Mouse (Mus musculus) liver, postnatal 0 days (tissue): ENCODE measurements around the gene Lsm6. TPM values are rescaled to one million over a fixed set of nuclear protein-coding genes. Genes with fewer than 3 reads are reported as not detected.

ENCODE experiments used
- ATAC-seq: fragments of 200-750 bp; cut with Nextera tagmentation; 2 replicates; pipeline ENCODE4 v1.8.0; 2017; ENCODE audit warnings: mild to moderate bottlenecking, moderate library complexity
- DNase-seq: peaks from one replicate; pipeline ENCODE4 v3.0.0-alpha.2; 2016
- H3K27ac ChIP-seq: fragments of 300-500 bp; sonication (generic); 2 replicates; pipeline ENCODE4 v1.5.1; 2014; ENCODE audit warnings: antibody characterized with exemption, moderate library complexity, mild to moderate bottlenecking, low read depth
- H3K27me3 ChIP-seq: fragments of 300-500 bp; sonication (generic); 2 replicates; pipeline ENCODE4 v1.6.1; 2014; ENCODE audit warnings: low read length, control low read depth, mixed read lengths; ENCODE audit not compliant: insufficient read depth
- H3K36me3 ChIP-seq: fragments of 300-500 bp; sonication (generic); replicated peaks from 2 replicates; pipeline ENCODE4 v1.6.1; 2014; ENCODE audit warnings: mild to moderate bottlenecking, control low read depth, low read length, moderate library complexity, mixed read lengths; ENCODE audit not compliant: insufficient read depth
- H3K4me1 ChIP-seq: fragments of 300-500 bp; sonication (generic); 2 replicates; pipeline ENCODE4 v1.6.1; 2014; ENCODE audit warnings: antibody characterized with exemption, mild to moderate bottlenecking, control low read depth; ENCODE audit not compliant: insufficient read depth
- H3K4me2 ChIP-seq: fragments of 300-500 bp; sonication (generic); 2 replicates; pipeline ENCODE4 v1.6.1; 2014; ENCODE audit warnings: low read depth, mild to moderate bottlenecking, low read length, moderate library complexity, mixed read lengths
- H3K4me3 ChIP-seq: fragments of 300-500 bp; sonication (generic); 2 replicates; pipeline ENCODE4 v1.5.1; 2014; ENCODE audit warnings: low read depth, low read length
- H3K9ac ChIP-seq: fragments of 300-500 bp; sonication (generic); replicated peaks from 2 replicates; pipeline ENCODE4 v1.6.1; 2014; ENCODE audit warnings: mild to moderate bottlenecking, moderate library complexity
- H3K9me3 ChIP-seq: fragments of 300-500 bp; sonication (generic); 2 replicates; pipeline ENCODE4 v1.6.1; 2016; ENCODE audit warnings: mild to moderate bottlenecking, control low read depth, low read length, mixed read lengths
- CTCF ChIP-seq: sonication (generic); IDR thresholded peaks from 2 replicates; pipeline ENCODE4 v1.5.1; 2016; ENCODE audit warnings: antibody characterized with exemption, low read depth
- EP300 ChIP-seq: IDR thresholded peaks from 2 replicates; pipeline ENCODE4 v1.6.1; 2016; ENCODE audit warnings: antibody characterized with exemption, low read depth, mild to moderate bottlenecking
- WGBS: fragments of 180-500 bp; shearing (Covaris S2); extraction: QIAGEN DNeasy Blood & Tissue Kit; methylation state at CpG from one replicate; pipeline ENCODE4 v1.1.7; 2014; ENCODE audit not compliant: insufficient replicate concordance; 5-methylcytosine and 5-hydroxymethylcytosine counted together
- polyA plus RNA-seq: library from polyadenylated mRNA; unstranded; fragments of >200 nt; fragmentation: Nextera tagmentation; extraction: Ambion mirVana; gene quantifications from 2 replicates; pipeline ENCODE4 v1.2.1, GENCODE M21; 2015

Gene Lsm6
- polyA plus RNA-seq, 1 experiment from 2014 or later, result 97.3 TPM

GRCm38 (mm10) chr8:78808888-78809287 lies 12.1 kb downstream of the Lsm6 start:
- Histone ChIP-seq H3K4me1 (no peaks in the 10 kb centered on the region; the same call in 1 of the 2 replicates), H3K9ac (no peak overlapping the region), H3K27me3 (no peaks in the 10 kb centered on the region), H3K27ac (no peak overlapping the region), H3K9me3 (no peaks in the 10 kb centered on the region), H3K4me2 (no peak overlapping the region), H3K4me3 (no peak overlapping the region), H3K36me3 (peaks cover 40% of the 10 kb centered on the region)
- peak; percentile 1 for DNase-seq
- WGBS, result 81% methylated on average over 2 of the region's 2 CpGs
- TF ChIP-seq CTCF (no peak), EP300 (no peak)
- no peak for ATAC-seq

DNA sequence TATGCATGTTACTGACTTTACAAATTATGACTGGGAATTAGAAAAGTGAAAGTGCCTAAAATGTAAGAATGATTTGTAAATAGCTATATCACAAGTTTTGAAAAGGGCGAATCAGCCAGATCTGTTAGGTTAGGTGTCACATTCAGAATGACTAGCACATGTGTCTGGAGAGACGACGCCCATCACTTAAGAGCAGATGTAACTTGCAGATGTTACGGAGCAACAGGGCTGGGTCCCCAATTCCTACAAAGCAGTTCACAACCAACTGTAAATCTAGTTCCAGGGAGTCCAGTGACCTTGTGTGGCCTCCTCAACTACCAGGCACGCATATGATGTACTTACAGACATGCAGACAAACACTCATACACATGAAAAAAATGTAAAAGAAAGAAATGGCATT lies 12.5 kb downstream of the Lsm6 start:
- 90% methylated on average over 5 of the region's 5 CpGs for WGBS
- Histone ChIP-seq H3K4me3 (no peak overlapping the region), H3K9me3 (no peaks in the 10 kb centered on the region), H3K4me1 (no peaks in the 10 kb centered on the region; the same call in 1 of the 2 replicates), H3K27me3 (no peaks in the 10 kb centered on the region), H3K4me2 (no peak overlapping the region), H3K9ac (no peak overlapping the region), H3K36me3 (peaks cover 40% of the 10 kb centered on the region), H3K27ac (no peak overlapping the region)
- no peak for ATAC-seq
- peak; percentile 8 for DNase-seq
- TF ChIP-seq CTCF (no peak), EP300 (no peak)

- H3K4me2 ChIP-seq, result peak overlapping the region; percentile 29; the same call in 1 of the 2 replicates
- H3K36me3 ChIP-seq, result peaks cover 40% of the 10 kb centered on the region
- WGBS, result 69% methylated on average over 9 of the region's 9 CpGs
- no peak overlapping the region for H3K9ac ChIP-seq
- H3K9me3 ChIP-seq, result no peaks in the 10 kb centered on the region
- no peak overlapping the region for H3K4me3 ChIP-seq
- no peak overlapping the region; the same call in 1 of the 2 replicates for H3K27ac ChIP-seq
- DNase-seq (peak; percentile 24), ATAC-seq (no peak)
- no peaks in the 10 kb centered on the region for H3K27me3 ChIP-seq
- no peak for TF ChIP-seq EP300
- no peak for TF ChIP-seq CTCF
- no peaks in the 10 kb centered on the region; the same call in 1 of the 2 replicates for H3K4me1 ChIP-seq
Observed at GRCm38 (mm10) chr8:78807283-78807682, 13.7 kb downstream of the Lsm6 start.

- H3K9me3 ChIP-seq, result no peaks in the 10 kb centered on the region
- no peak overlapping the region for H3K27ac ChIP-seq
- H3K4me3 ChIP-seq, result no peak overlapping the region
- H3K27me3 ChIP-seq, result no peaks in the 10 kb centered on the region
- DNase-seq (no peak), ATAC-seq (no peak)
- TF ChIP-seq EP300, result no peak
- TF ChIP-seq CTCF, result no peak
- H3K9ac ChIP-seq, result no peak overlapping the region
- no peak overlapping the region for H3K4me2 ChIP-seq
- H3K36me3 ChIP-seq, result peaks cover 33% of the 10 kb centered on the region
- no peaks in the 10 kb centered on the region for H3K4me1 ChIP-seq
- WGBS, result 91% methylated on average over 5 of the region's 5 CpGs
Observed at GRCm38 (mm10) chr8:78806006-78806405, 14.9 kb downstream of the Lsm6 start.

GRCm38 (mm10) chr8:78801201-78801600 lies 19.7 kb downstream of the Lsm6 start:
- no peak for ATAC-seq
- 92% methylated on average over 6 of the region's 6 CpGs for WGBS
- H3K9ac ChIP-seq, result no peak overlapping the region

DNA sequence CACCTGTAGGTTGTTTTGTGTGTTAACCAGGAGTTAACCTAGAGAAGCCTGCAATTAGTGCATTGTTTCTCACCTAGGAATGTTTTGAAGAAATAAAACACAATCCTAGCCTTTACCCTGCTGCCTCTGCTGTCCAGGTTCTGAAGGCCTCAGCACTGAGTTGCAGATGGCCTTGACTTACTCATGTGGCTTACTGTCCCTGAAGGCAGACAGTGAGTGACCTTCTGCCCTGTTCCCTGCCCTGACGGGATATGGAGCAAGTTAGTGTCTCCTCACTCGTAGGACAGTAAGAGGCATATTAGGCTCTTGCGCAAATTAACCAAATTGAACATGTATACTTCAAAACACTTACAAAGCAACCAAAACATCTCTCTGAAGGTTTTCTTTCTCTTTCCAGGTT lies 22.3 kb downstream of the Lsm6 start:
- Histone ChIP-seq H3K27me3 (no peaks in the 10 kb centered on the region), H3K9me3 (no peaks in the 10 kb centered on the region), H3K36me3 (no peaks in the 10 kb centered on the region), H3K27ac (no peak overlapping the region), H3K4me3 (no peak overlapping the region), H3K9ac (no peak overlapping the region), H3K4me1 (no peaks in the 10 kb centered on the region; the same call in 1 of the 2 replicates), H3K4me2 (no peak overlapping the region)
- no peak for TF ChIP-seq CTCF
- TF ChIP-seq EP300, result no peak
- ATAC-seq (0 out of 2 replicates have a peak, but pooled peaks have one; percentile 25), DNase-seq (no peak)
- 63% methylated on average over 3 of the region's 3 CpGs for WGBS

More at GRCm38 (mm10) chr8:78801201-78801600, 19.7 kb downstream of the Lsm6 start:
- Histone ChIP-seq H3K4me2 (no peak overlapping the region), H3K36me3 (peaks cover 1% of the 10 kb centered on the region), H3K4me3 (no peak overlapping the region), H3K4me1 (no peaks in the 10 kb centered on the region; the same call in 1 of the 2 replicates), H3K9me3 (no peaks in the 10 kb centered on the region), H3K27ac (no peak overlapping the region), H3K27me3 (no peaks in the 10 kb centered on the region)
- TF ChIP-seq EP300 (no peak), CTCF (no peak)
- no peak for DNase-seq
